Mouse (Mus musculus) bone marrow, adult 2 months (tissue): Measurements from ENCODE around the gene Phldb3. TPM values are rescaled to one million over a fixed set of nuclear protein-coding genes. Genes with fewer than 3 reads are reported as not detected.

Experiments used
- H3K27ac ChIP-seq: fragments of 200-500 bp; 2 replicates; pipeline ENCODE4 v1.5.1; 2012; ENCODE audit warnings: low read depth, mild to moderate bottlenecking, control low read depth, inconsistent platforms, low read length; ENCODE audit not compliant: control insufficient read depth, poor library complexity, insufficient read depth
- H3K4me1 ChIP-seq: fragments of 200-500 bp; 2 replicates; pipeline ENCODE4 v1.6.1; 2011; ENCODE audit warnings: low read length; ENCODE audit not compliant: control insufficient read depth, insufficient read depth
- H3K4me3 ChIP-seq: fragments of 200-500 bp; replicated peaks from 2 replicates; pipeline ENCODE3; 2011; ENCODE audit warnings: mild to moderate bottlenecking, low read depth, low read length, control low read depth; ENCODE audit not compliant: control insufficient read depth
- CTCF ChIP-seq: fragments of 200-500 bp; IDR thresholded peaks from 2 replicates; pipeline ENCODE4 v1.5.1; 2011; ENCODE audit warnings: low read length, control low read depth; ENCODE audit not compliant: control insufficient read depth, insufficient read depth
- POLR2A ChIP-seq: fragments of 200-500 bp; IDR thresholded peaks from 2 replicates; pipeline ENCODE4 v1.6.1; 2011; ENCODE audit warnings: low read depth, mild to moderate bottlenecking, control low read depth, low read length, borderline replicate concordance; ENCODE audit not compliant: control insufficient read depth
- WGBS: fragments of 180-500 bp; shearing (Covaris S2); methylation state at CpG from one replicate; pipeline ENCODE4 v1.1.7; 2018; 5-methylcytosine and 5-hydroxymethylcytosine counted together
- polyA plus RNA-seq: library from polyadenylated mRNA; stranded (reverse); fragments of >200 nt; gene quantifications from 2 replicates; pipeline ENCODE4 v1.2.4, GENCODE M21; 2011; ENCODE audit warnings: low replicate concordance; ENCODE audit not compliant: missing spikeins, insufficient read depth, insufficient read length

Phldb3 gene
- polyA plus RNA-seq, 1 experiment = 8.2 TPM

- no peak overlapping the region for H3K27ac ChIP-seq
- peaks cover 2% of the 10 kb centered on the region; the same call in 1 of the 2 replicates for H3K4me1 ChIP-seq
- WGBS = 9% methylated on average over 7 of the region's 7 CpGs
- no peak overlapping the region for H3K4me3 ChIP-seq
- TF ChIP-seq POLR2A (no peak), CTCF (no peak)
Observed at GRCm38 (mm10) chr7:24644996-24645395, 34.4 kb downstream of the Phldb3 start.

DNA sequence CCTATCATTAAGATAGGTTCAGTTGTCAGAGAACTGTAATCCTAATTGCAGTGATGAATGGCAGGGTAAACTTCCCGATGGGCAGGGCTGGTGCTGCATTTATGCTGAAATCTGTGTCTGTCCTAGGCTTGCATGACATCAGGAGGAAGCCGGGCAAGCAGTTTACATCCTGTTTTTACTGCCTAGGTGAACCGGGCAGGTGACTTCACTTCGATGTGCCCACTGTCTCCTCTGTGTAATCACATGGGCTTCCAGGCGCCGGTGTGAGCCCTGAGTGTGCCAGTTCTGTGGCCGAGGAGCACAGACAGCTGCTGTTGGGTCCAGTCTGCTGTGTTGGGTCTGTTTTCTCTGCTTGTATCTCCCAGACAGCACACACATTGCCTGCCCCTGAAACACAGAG is 35.9 kb downstream of the Phldb3 start:
- H3K27ac ChIP-seq = no peak overlapping the region
- WGBS = 39% methylated on average over 7 of the region's 7 CpGs
- TF ChIP-seq CTCF (no peak), POLR2A (no peak)
- no peak overlapping the region for H3K4me3 ChIP-seq
- H3K4me1 ChIP-seq = peaks cover 2% of the 10 kb centered on the region; the same call in 1 of the 2 replicates

- Histone ChIP-seq H3K27ac (no peak overlapping the region), H3K4me3 (no peak overlapping the region), H3K4me1 (no peaks in the 10 kb centered on the region)
- 20% methylated on average over 7 of the region's 7 CpGs for WGBS
- peak; percentile 96 for TF ChIP-seq CTCF
- no peak for TF ChIP-seq POLR2A
Observed at GRCm38 (mm10) chr7:24653681-24654080, 43.1 kb downstream of the Phldb3 start.

DNA sequence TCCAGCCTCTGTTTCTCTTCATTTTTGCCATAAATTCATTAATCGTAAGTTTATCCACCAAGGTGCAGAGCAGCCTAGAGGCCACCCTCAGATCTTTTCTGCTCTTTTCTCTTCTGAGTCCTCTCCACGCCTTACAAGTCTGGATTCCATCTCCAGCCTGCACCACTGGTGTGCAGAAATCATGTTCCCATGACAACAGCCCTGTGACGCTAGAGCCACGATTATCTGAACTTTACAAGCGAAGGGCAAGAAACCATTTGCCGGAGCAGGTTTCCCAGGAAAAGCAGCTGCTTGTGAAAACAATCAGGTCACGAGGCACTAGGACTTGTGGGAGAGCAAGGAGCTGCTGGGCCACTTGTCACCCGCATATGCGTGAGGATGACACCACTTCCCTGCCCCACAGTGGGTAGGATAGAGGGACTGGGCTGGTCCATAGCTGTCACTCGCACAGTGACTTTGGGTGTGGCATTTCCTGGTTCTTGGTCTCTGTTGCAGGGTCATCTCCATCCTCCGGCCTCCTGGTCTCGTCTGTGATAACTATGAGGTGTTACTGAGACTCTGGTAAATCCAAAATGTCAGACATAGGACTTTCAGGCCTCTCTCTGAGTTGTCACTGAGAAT is 49.3 kb downstream of the Phldb3 start:
- no peak overlapping the region for H3K27ac ChIP-seq
- peaks cover 3% of the 10 kb centered on the region; the same call in 1 of the 2 replicates for H3K4me1 ChIP-seq
- TF ChIP-seq CTCF (no peak), POLR2A (no peak)
- H3K4me3 ChIP-seq = no peak overlapping the region
- WGBS = 75% methylated on average over 12 of the region's 12 CpGs

- TF ChIP-seq CTCF (no peak), POLR2A (no peak)
- H3K27ac ChIP-seq = peak overlapping the region; percentile 43
- 7% methylated on average over 17 of the region's 17 CpGs for WGBS
- H3K4me3 ChIP-seq = peak overlapping the region; percentile 41
- peaks cover 3% of the 10 kb centered on the region; the same call in 1 of the 2 replicates for H3K4me1 ChIP-seq
Observed at GRCm38 (mm10) chr7:24661118-24661904, 50.7 kb downstream of the Phldb3 start.

DNA sequence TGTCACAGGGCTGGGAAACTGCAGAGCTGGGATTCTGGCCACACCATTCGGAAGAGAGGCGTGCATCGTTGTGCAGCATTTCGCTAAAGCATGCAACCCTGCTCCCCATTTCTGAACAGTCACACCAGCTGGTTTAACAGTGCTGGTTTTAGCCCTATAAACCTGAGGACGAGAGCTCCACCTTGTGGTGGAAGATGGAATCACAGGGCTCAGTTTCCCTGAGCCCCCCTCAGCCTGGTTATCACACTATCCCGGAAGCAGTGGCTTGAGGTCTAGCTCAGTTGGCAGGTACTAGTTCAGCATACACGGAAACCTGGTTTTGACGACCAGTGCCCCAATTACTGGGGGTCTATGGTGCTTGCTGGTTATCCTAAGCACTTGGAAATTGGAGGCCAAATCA is 52.0 kb downstream of the Phldb3 start:
- peak; percentile 84 for TF ChIP-seq CTCF
- TF ChIP-seq POLR2A = no peak
- Histone ChIP-seq H3K4me1 (peaks cover 3% of the 10 kb centered on the region; the same call in 1 of the 2 replicates), H3K27ac (no peak overlapping the region), H3K4me3 (no peak overlapping the region)
- 3% methylated on average over 8 of the region's 8 CpGs for WGBS

GRCm38 (mm10) chr7:24664301-24664700 is 53.7 kb downstream of the Phldb3 start:
- Histone ChIP-seq H3K4me3 (no peak overlapping the region), H3K4me1 (peaks cover 3% of the 10 kb centered on the region; the same call in 1 of the 2 replicates), H3K27ac (no peak overlapping the region)
- 61% methylated on average over 8 of the region's 8 CpGs for WGBS
- TF ChIP-seq POLR2A (no peak), CTCF (no peak)

DNA sequence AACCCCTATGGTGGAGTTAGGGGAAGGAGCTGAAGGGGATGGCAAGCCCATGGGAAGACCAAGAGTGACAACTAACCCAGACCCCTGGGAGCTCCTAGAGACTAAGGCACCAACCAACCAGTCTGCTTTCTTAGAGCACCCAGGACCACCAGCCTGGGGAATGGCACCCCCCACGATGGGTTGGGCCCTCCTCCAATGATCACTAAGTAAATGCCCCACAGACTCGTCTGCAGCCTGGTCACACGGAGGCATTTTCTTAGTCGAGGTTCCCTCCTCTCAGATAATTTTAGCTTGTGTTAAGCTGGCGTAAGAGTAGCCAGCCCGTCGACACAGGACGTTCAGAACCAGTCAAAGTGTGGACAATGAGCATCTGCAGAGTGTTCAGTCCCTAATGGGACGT is 54.4 kb downstream of the Phldb3 start:
- WGBS = 74% methylated on average over 9 of the region's 9 CpGs
- TF ChIP-seq CTCF = no peak
- TF ChIP-seq POLR2A = no peak
- Histone ChIP-seq H3K4me3 (no peak overlapping the region), H3K27ac (no peak overlapping the region), H3K4me1 (peaks cover 3% of the 10 kb centered on the region; the same call in 1 of the 2 replicates)
